Mouse (Mus musculus) right cerebral cortex, postnatal 4 days (tissue): ENCODE data around the gene Eva1c.

Source experiments
- DNase-seq: peaks from one replicate; pipeline ENCODE4 v3.0.0-alpha.2; 2022

Eva1c gene

GRCm38 (mm10) chr16:90924606-90925370, 98.3 kb downstream of the Eva1c start:
- no peak for DNase-seq

- peak; percentile 76 for DNase-seq
Observed at GRCm38 (mm10) chr16:90925461-90925860, 98.9 kb downstream of the Eva1c start.

- no peak for DNase-seq
Observed at GRCm38 (mm10) chr16:90927446-90927845, 100.9 kb downstream of the Eva1c start.

- no peak for DNase-seq
Observed at GRCm38 (mm10) chr16:90933534-90934176, 107.1 kb downstream of the Eva1c start.

GRCm38 (mm10) chr16:90934193-90934686, 107.7 kb downstream of the Eva1c start:
- DNase-seq, result peak; percentile 64

- DNase-seq, result peak; percentile 89
Observed at GRCm38 (mm10) chr16:90934687-90935328, 108.3 kb downstream of the Eva1c start, which contains the start of gene Cfap298. Gene Cfap298 (minus strand): TSS chr16:90935114.

- DNase-seq, result no peak
Observed at GRCm38 (mm10) chr16:90941246-90941645, 114.7 kb downstream of the Eva1c start.

- DNase-seq, result no peak
Observed at GRCm38 (mm10) chr16:90946977-90947376, 120.5 kb downstream of the Eva1c start.

- DNase-seq, result no peak
Observed at GRCm38 (mm10) chr16:90950354-90950963, 123.9 kb downstream of the Eva1c start.

GRCm38 (mm10) chr16:90953147-90953546, 126.6 kb downstream of the Eva1c start:
- DNase-seq, result no peak

- no peak for DNase-seq
Observed at GRCm38 (mm10) chr16:90953770-90954169, 127.3 kb downstream of the Eva1c start.
